Mouse (Mus musculus): ENCODE measurements around the gene Crybg3.

DNA sequence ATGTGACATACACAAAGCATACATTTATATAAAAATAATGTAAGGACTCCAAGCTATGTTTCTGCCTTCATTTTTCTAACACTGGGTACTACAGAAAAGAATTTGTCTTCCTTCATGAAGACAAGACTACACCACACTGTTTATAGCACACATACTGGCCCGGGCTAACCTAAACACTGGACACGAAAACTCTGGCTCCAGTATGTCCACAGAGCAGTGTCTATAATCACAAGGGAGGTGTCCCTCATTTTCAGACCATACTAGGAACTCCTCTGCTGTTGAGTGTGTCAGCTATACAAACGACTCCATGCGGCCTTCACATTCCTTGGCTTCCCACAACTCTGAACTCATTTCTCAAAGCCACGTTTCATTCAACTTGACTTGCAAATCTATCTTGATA, 49.3 kb downstream of the Crybg3 start:
- TF ChIP-seq POLR2A (IDR thresholded peaks at IDR 0.05; ENCODE audit: low read depth, low read length) (no peak), CTCF (conservative IDR thresholded peaks at IDR 0.05; ENCODE audit: insufficient read depth, insufficient read length, low read depth, low read length) (no peak)

All from kidney, adult 2 months (tissue).